Mouse (Mus musculus) hindbrain, postnatal 0 days (tissue): ENCODE data around the gene Fubp3. TPM values are rescaled to one million over a fixed set of nuclear protein-coding genes. Genes with fewer than 3 reads are reported as not detected.

Experiments used
- ATAC-seq: fragments of 200-750 bp; cut with Nextera tagmentation; 2 replicates; pipeline ENCODE4 v1.8.0; 2017; ENCODE audit warnings: mild to moderate bottlenecking, moderate TSS enrichment, moderate library complexity
- DNase-seq: peaks from one replicate; pipeline ENCODE4 v3.0.0-alpha.2; 2015; ENCODE audit warnings: low spot score
- H3K27ac ChIP-seq: fragments of 300-500 bp; sonication (generic); 2 replicates; pipeline ENCODE4 v1.5.1; 2014; ENCODE audit warnings: mild to moderate bottlenecking
- H3K27me3 ChIP-seq: fragments of 300-500 bp; sonication (generic); 2 replicates; pipeline ENCODE4 v1.6.1; 2014; ENCODE audit warnings: low read length, mixed read lengths; ENCODE audit not compliant: insufficient read depth
- H3K36me3 ChIP-seq: fragments of 300-500 bp; sonication (generic); 2 replicates; pipeline ENCODE4 v1.6.1; 2014; ENCODE audit warnings: low read length, mixed read lengths; ENCODE audit not compliant: insufficient read depth
- H3K4me1 ChIP-seq: fragments of 300-500 bp; sonication (generic); 2 replicates; pipeline ENCODE4 v1.6.1; 2014; ENCODE audit warnings: antibody characterized with exemption, low read length, mixed read lengths; ENCODE audit not compliant: insufficient read depth
- H3K4me2 ChIP-seq: fragments of 300-500 bp; sonication (generic); 2 replicates; pipeline ENCODE4 v1.6.1; 2014; ENCODE audit warnings: low read depth, mild to moderate bottlenecking, low read length, moderate library complexity, mixed read lengths
- H3K4me3 ChIP-seq: fragments of 300-500 bp; sonication (generic); 2 replicates; pipeline ENCODE4 v1.5.1; 2014; ENCODE audit warnings: low read length
- H3K9ac ChIP-seq: fragments of 300-500 bp; sonication (generic); replicated peaks from 2 replicates; pipeline ENCODE4 v1.6.1; 2014; ENCODE audit warnings: mild to moderate bottlenecking, low read length, moderate library complexity, mixed read lengths
- H3K9me3 ChIP-seq: fragments of 300-500 bp; sonication (generic); 2 replicates; pipeline ENCODE4 v1.6.1; 2016; ENCODE audit warnings: low read length, mixed read lengths
- CTCF ChIP-seq: IDR thresholded peaks from 2 replicates; pipeline ENCODE4 v1.5.1; 2016; ENCODE audit warnings: antibody characterized with exemption, control low read depth, low read depth
- WGBS: fragments of 180-500 bp; shearing (Covaris S2); extraction: QIAGEN DNeasy Blood & Tissue Kit; methylation state at CpG from one replicate; pipeline ENCODE4 v1.1.7; 2014; 5-methylcytosine and 5-hydroxymethylcytosine counted together
- polyA plus RNA-seq: library from polyadenylated mRNA; unstranded; fragments of >200 nt; fragmentation: Nextera tagmentation; extraction: Ambion mirVana; gene quantifications from 2 replicates; pipeline ENCODE4 v1.2.1, GENCODE M21; 2015
- total RNA-seq: library from RNA; depleted of rRNA; stranded (reverse); fragments of >200 nt; gene quantifications from 2 replicates; pipeline ENCODE4 v1.2.3, GENCODE M21; 2014

Fubp3 gene
- total and polyA plus RNA-seq, 2 experiments from 2014 or later: 29.0 to 45.8 TPM

DNA sequence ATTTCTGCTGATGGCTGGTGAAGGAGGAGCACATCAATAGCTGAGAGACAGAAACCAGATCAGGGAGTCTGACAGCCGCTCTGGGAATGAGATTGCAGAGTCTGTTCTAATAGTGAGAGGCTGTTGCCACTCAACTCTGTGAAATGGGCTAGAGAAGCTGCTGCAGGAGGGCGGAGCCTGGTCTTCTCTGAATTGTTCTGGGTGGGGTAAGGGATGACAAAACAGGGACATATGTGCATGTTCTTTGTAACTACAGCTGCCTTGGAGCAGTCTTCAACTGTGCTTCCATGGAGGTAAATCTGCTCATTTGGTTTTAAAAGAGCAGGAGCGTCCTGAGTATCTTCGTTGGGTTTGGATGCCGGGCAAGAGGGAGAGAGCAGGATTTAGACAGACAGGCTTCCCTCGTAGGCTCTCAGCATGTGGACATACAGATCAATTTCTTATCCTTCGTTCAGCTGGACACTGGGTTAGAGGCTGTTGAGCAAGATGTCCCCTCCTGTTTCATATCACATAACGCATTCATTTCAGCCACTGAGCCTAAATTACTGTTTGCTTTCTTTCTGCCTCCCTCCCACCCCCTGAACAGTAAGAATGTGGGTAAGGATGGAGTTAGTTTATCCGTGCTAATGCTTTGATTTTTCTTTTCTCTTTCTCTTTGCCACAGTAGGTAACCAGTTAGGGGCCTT is 19.5 kb downstream of the Fubp3 start:
- no peak for ATAC-seq
- Histone ChIP-seq H3K9me3 (no peaks in the 10 kb centered on the region), H3K9ac (no peak overlapping the region), H3K4me2 (no peak overlapping the region), H3K4me1 (no peaks in the 10 kb centered on the region), H3K27me3 (no peaks in the 10 kb centered on the region), H3K4me3 (no peak overlapping the region), H3K27ac (no peak overlapping the region), H3K36me3 (peaks cover 26% of the 10 kb centered on the region)
- 86% methylated on average over 9 of the region's 9 CpGs for WGBS
- TF ChIP-seq CTCF: no peak
- no peak for DNase-seq

DNA sequence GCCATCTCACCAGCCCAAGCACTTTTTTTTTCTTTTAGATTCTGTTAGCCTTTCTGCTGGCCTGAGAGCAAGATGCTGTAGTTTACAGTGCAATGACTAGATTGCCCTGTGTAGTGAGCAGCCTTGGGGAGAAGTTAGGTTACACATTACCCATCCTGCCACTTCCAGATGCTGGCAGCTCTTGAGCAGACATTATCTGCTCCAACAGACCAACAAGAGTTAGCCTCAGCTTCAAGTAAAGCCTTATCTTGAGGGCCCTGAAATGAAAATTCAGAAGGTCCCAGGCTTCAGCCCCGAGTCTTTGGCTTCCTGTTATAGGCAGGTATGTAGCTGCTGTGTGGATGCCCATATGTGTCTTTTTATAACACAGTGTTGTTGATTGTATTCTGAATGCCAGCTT is 35.1 kb downstream of the Fubp3 start:
- Histone ChIP-seq H3K9me3 (no peaks in the 10 kb centered on the region), H3K4me3 (no peak overlapping the region), H3K9ac (no peak overlapping the region), H3K27me3 (no peaks in the 10 kb centered on the region), H3K27ac (no peak overlapping the region), H3K36me3 (peaks cover 65% of the 10 kb centered on the region), H3K4me2 (no peak overlapping the region), H3K4me1 (no peaks in the 10 kb centered on the region)
- TF ChIP-seq CTCF: no peak
- WGBS: 89% methylated on average over 1 of the region's 1 CpGs
- no peak for ATAC-seq
- DNase-seq: no peak

DNA sequence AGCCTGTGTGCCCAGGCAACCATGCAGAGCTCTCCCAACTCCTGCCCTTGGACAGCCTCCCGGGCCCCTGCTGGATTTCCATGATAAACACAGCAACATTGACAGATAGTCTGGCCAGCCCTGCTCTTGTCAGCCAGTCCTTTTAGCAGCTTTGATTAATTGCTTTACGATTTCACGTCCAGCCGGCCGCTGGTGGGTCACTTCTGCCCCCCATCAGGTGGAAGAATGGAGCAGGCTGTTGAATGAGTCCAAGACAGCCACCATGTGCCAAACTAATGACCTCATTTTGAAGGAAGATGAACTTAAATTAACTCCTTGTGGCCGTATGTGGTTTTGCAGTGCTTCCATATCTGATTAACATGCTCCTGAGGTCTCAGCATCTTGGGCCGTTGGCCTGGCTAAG is 37.4 kb downstream of the Fubp3 start:
- DNase-seq: peak; percentile 79
- Histone ChIP-seq H3K36me3 (peaks cover 68% of the 10 kb centered on the region), H3K4me2 (no peak overlapping the region), H3K9ac (no peak overlapping the region), H3K9me3 (no peaks in the 10 kb centered on the region), H3K27me3 (no peaks in the 10 kb centered on the region), H3K4me3 (no peak overlapping the region), H3K4me1 (no peaks in the 10 kb centered on the region), H3K27ac (no peak overlapping the region)
- peak; percentile 33 for TF ChIP-seq CTCF
- ATAC-seq: peak; percentile 93
- 9% methylated on average over 7 of the region's 7 CpGs for WGBS

DNA sequence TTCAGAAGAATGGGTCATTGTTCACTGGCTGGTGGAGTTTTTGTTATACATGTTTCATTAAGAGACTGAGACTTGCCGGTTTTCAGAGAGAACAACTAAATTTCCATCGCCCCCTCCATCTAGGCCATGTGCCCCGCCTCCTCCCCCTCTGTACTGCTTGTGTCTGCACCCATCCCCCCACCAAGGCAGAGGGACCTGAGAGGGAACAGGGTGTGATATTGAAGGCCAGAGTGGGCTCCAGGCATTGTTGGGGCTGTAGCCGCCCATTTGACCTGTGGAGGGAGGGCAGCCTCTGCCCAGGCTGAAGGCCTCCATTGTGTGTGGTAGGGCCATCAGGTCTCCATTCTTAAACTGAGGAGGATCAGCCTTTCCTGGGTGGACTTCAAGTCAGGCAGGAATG is 38.5 kb downstream of the Fubp3 start:
- Histone ChIP-seq H3K36me3 (peaks cover 64% of the 10 kb centered on the region), H3K27ac (no peak overlapping the region)
- ATAC-seq: no peak

DNA sequence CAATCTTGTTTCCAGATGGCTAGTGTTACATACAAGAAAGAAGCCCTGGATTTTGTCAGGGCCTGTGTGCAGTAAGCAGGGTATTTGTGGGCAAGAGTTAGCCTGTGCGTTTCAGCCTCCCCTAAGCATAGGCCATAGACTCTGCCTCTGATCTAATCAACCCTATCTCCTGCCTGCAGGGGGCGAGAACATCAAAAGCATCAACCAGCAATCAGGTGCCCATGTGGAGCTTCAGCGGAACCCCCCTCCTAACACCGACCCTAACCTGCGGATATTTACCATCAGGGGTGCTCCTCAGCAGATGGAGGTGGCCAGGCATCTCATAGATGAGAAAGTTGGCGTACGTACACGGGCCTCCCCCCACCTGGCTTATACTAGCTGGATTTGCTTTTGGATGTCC is 38.9 kb downstream of the Fubp3 start:
- Histone ChIP-seq H3K9ac (0 out of 2 replicates have a peak overlapping the region, but pooled peaks have one; percentile 9), H3K27ac (no peak overlapping the region), H3K27me3 (no peaks in the 10 kb centered on the region), H3K4me2 (no peak overlapping the region), H3K9me3 (no peaks in the 10 kb centered on the region), H3K4me3 (no peak overlapping the region), H3K4me1 (no peaks in the 10 kb centered on the region), H3K36me3 (peaks cover 61% of the 10 kb centered on the region)
- DNase-seq (no peak), ATAC-seq (no peak)
- TF ChIP-seq CTCF: peak; percentile 40
- WGBS: 71% methylated on average over 8 of the region's 8 CpGs

More for the DNA sequence above, 38.5 kb downstream of the Fubp3 start:
- Histone ChIP-seq H3K9ac (0 out of 2 replicates have a peak overlapping the region, but pooled peaks have one; percentile 9), H3K27me3 (no peaks in the 10 kb centered on the region), H3K4me2 (no peak overlapping the region), H3K4me1 (no peaks in the 10 kb centered on the region), H3K4me3 (no peak overlapping the region), H3K9me3 (no peaks in the 10 kb centered on the region)
- DNase-seq: no peak
- WGBS: 51% methylated on average over 4 of the region's 4 CpGs
- no peak for TF ChIP-seq CTCF

DNA sequence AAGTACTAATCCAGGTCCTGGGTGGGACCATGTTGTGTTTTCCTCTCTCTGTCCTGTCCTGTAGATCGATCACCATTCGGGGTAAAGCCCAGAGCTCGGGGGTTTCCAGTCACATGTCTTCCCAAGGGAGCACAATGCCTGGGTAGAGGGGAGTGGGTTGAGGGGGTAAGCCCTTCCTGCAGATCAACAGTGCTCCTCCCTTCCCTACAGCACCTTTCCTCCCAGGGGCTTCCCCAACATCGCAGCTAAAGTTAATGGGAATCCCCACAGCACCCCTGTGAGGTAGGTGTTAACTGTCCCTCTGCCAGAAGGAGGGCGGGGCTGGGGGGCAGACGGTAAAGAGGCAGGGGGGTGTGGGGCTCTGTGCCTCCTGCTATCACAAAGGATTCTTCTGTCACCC is 40.2 kb downstream of the Fubp3 start:
- DNase-seq: no peak
- H3K4me3 ChIP-seq: no peak overlapping the region
- WGBS: 79% methylated on average over 6 of the region's 6 CpGs
- no peaks in the 10 kb centered on the region for H3K27me3 ChIP-seq
- H3K9ac ChIP-seq: no peak overlapping the region
- ATAC-seq: no peak
- no peak for TF ChIP-seq CTCF
- H3K36me3 ChIP-seq: peaks cover 53% of the 10 kb centered on the region
- H3K4me2 ChIP-seq: no peak overlapping the region
- H3K4me1 ChIP-seq: no peaks in the 10 kb centered on the region
- no peaks in the 10 kb centered on the region for H3K9me3 ChIP-seq
- H3K27ac ChIP-seq: no peak overlapping the region

DNA sequence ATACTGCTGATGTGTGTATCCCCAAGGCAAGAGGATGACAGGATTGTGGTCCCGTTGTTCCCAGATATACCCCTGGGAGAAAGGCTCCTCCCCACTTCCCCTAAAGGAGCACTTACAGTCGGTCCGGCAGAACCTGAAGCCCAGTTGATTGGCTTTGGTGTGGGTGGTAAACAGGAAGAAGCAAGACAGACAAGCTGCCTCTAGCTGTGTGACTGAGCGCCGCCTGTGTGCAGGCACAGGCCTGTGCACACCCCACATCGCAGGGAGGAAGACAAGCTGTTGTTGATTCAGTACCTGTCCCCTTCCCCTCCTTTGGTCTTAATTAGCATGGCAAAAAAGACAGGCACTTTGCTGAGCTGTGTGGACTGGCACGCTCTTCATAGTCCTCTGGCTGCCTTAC is 41.3 kb downstream of the Fubp3 start:
- TF ChIP-seq CTCF: no peak
- H3K27ac ChIP-seq: no peak overlapping the region
- H3K4me1 ChIP-seq: no peaks in the 10 kb centered on the region
- no peak overlapping the region for H3K9ac ChIP-seq
- H3K36me3 ChIP-seq: peaks cover 46% of the 10 kb centered on the region
- 90% methylated on average over 7 of the region's 7 CpGs for WGBS
- H3K4me3 ChIP-seq: no peak overlapping the region
- H3K9me3 ChIP-seq: no peaks in the 10 kb centered on the region
- no peaks in the 10 kb centered on the region for H3K27me3 ChIP-seq
- H3K4me2 ChIP-seq: no peak overlapping the region
- no peak for DNase-seq
- ATAC-seq: no peak
